Mouse (Mus musculus) midbrain, embryonic 14.5 days (tissue): ENCODE measurements around the gene Cib2. TPM values are rescaled to one million over a fixed set of nuclear protein-coding genes. Genes with fewer than 3 reads are reported as not detected.

Source experiments
- ATAC-seq: fragments of 200-750 bp; cut with Nextera tagmentation; 2 replicates; pipeline ENCODE4 v1.8.0; 2017; ENCODE audit warnings: moderate number of reproducible peaks, moderate library complexity; ENCODE audit not compliant: low FRiP score, low TSS enrichment
- DNase-seq: peaks from one replicate; pipeline ENCODE4 v3.0.0-alpha.2; 2015
- H3K27ac ChIP-seq: fragments of 300-500 bp; sonication (generic); replicated peaks from 2 replicates; pipeline ENCODE4 v1.5.1; 2014; ENCODE audit warnings: mild to moderate bottlenecking, low read depth, low read length, moderate library complexity
- H3K27me3 ChIP-seq: fragments of 300-500 bp; sonication (generic); 2 replicates; pipeline ENCODE4 v1.6.1; 2014; ENCODE audit warnings: low read length, control low read depth, mixed read lengths; ENCODE audit not compliant: control insufficient read depth, insufficient read depth
- H3K36me3 ChIP-seq: fragments of 300-500 bp; sonication (generic); 2 replicates; pipeline ENCODE4 v1.6.1; 2014; ENCODE audit warnings: low read length, control low read depth; ENCODE audit not compliant: control insufficient read depth, insufficient read depth
- H3K4me1 ChIP-seq: fragments of 300-500 bp; sonication (generic); 2 replicates; pipeline ENCODE4 v1.6.1; 2014; ENCODE audit warnings: mild to moderate bottlenecking, antibody characterized with exemption, low read length, control low read depth; ENCODE audit not compliant: control insufficient read depth, insufficient read depth
- H3K4me2 ChIP-seq: fragments of 300-500 bp; sonication (generic); 2 replicates; pipeline ENCODE4 v1.6.1; 2014; ENCODE audit warnings: mild to moderate bottlenecking, low read length, moderate library complexity
- H3K4me3 ChIP-seq: fragments of 300-500 bp; sonication (generic); replicated peaks from 2 replicates; pipeline ENCODE4 v1.5.1; 2014; ENCODE audit warnings: low read depth, low read length
- H3K9ac ChIP-seq: fragments of 300-500 bp; sonication (generic); replicated peaks from 2 replicates; pipeline ENCODE4 v1.6.1; 2014; ENCODE audit warnings: mild to moderate bottlenecking, low read length, moderate library complexity
- H3K9me3 ChIP-seq: fragments of 300-500 bp; sonication (generic); 2 replicates; pipeline ENCODE4 v1.6.1; 2016; ENCODE audit warnings: low read length, control low read depth, mixed read lengths; ENCODE audit not compliant: control insufficient read depth
- WGBS: fragments of 180-500 bp; shearing (Covaris S2); extraction: QIAGEN DNeasy Blood & Tissue Kit; methylation state at CpG from one replicate; pipeline ENCODE4 v1.1.7; 2014; 5-methylcytosine and 5-hydroxymethylcytosine counted together
- polyA plus RNA-seq: library from polyadenylated mRNA; unstranded; fragments of >200 nt; fragmentation: Nextera tagmentation; extraction: Ambion mirVana; gene quantifications from 2 replicates; pipeline ENCODE4 v1.2.1, GENCODE M21; 2014

Gene Cib2
- polyA plus RNA-seq, 1 experiment from 2014 or later, result 41.5 TPM

DNA sequence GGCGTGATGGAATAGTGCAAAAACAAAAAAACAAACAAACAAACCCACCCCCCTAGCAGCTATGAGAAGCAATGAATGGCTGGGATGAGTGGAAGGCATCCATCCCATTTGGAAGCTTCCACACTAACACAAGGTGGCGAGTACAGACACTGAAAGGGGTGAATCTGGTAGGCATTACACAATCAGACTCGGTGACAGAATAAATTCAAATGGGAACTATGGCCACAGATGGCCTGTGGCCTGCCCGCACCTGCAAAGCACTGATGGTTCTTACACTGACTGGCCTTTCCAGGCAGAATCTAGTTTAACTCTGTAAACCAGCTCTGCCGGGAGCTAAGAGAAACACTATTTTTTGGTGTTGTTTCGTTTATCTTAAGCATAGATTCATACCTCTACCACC, 60.7 kb downstream of the Cib2 start:
- H3K36me3 ChIP-seq, result no peaks in the 10 kb centered on the region
- WGBS, result 89% methylated on average over 6 of the region's 6 CpGs

More for the DNA sequence above, 60.7 kb downstream of the Cib2 start:
- Histone ChIP-seq H3K4me1 (peaks cover 18% of the 10 kb centered on the region), H3K27me3 (no peaks in the 10 kb centered on the region), H3K9ac (no peak overlapping the region), H3K4me3 (no peak overlapping the region), H3K27ac (no peak overlapping the region), H3K9me3 (no peaks in the 10 kb centered on the region), H3K4me2 (peak overlapping the region; percentile 72)
- no peak for ATAC-seq
- no peak for DNase-seq

Other genes with a start within 250 kb of the Cib2 start
- 64.9 and 71.1 TPM in 2 replicates for gene Dmxl2, start 58.6 kb downstream of the Cib2 start, polyA plus RNA-seq
- gene Sh2d7, start 21.2 kb downstream of the Cib2 start, polyA plus RNA-seq, result not detected in 2 replicates
- gene Idh3a, start 26.1 kb upstream of the Cib2 start, polyA plus RNA-seq, result 150 and 153 TPM in 2 replicates
- 14.7 and 16.8 TPM in 2 replicates for gene Acsbg1, start 101.7 kb upstream of the Cib2 start, polyA plus RNA-seq
- 5.0 TPM in 2 replicates for gene Dnaja4, start 138.7 kb upstream of the Cib2 start, polyA plus RNA-seq
- gene Wdr61, start 174.3 kb upstream of the Cib2 start, polyA plus RNA-seq, result 111 and 114 TPM in 2 replicates
- 34.8 and 35.1 TPM in 2 replicates for gene Crabp1, start 204.5 kb upstream of the Cib2 start, polyA plus RNA-seq